ENCODE assay signal across 8 mouse cellular contexts in genomic region chr5:96792936-96793718, GRCm38 (mm10). TPM values are rescaled to one million over a fixed set of nuclear protein-coding genes. Genes with fewer than 3 reads are reported as not detected.
A peak's percentile ranks its signal among the peaks of the same experiment; 100 is the strongest.
DNase-seq lines count a peak whose midpoint lies in the region; ATAC-seq and TF ChIP-seq lines count a peak whose summit lies in the region.

Gene Anxa3 (plus strand): TSS chr5:96793339.

- peak; percentile 52; the same call in 1 of the 2 replicates for TF ChIP-seq EP300 in ES-Bruce4 (IDR thresholded peaks at IDR 0.05; ENCODE audit: insufficient read depth, low read depth, low read length)

- H3K4me3 ChIP-seq in ES-Bruce4 (ENCODE audit: low read depth, low read length) = peak within 1 kb of the TSS; percentile 35
- peak within 1 kb of the TSS; percentile 26 for H3K4me3 ChIP-seq in forebrain, embryonic 14.5 days (ENCODE audit: low read depth, low read length)
- H3K4me3 ChIP-seq in stomach, embryonic 15.5 days (replicated peaks) = peak within 1 kb of the TSS; percentile 54

- DNase-seq in adrenal gland, adult 2 months = peak; percentile 63
- no peak for DNase-seq in forebrain, embryonic 14.5 days (ENCODE audit: low spot score)
- DNase-seq in layer of hippocampus, postnatal 14 days (ENCODE audit: low spot score in 2 of 2) = no peak
- peak; percentile 91 for DNase-seq in lung, postnatal 36 days
- DNase-seq in cerebellum, adult 9-10 months = no peak

- H3K27me3 ChIP-seq in ES-Bruce4 (ENCODE audit: control insufficient read depth, insufficient read depth, low read length, poor library complexity, severe bottlenecking) = peaks cover 2% of the 10 kb centered on the region
- H3K27me3 ChIP-seq in forebrain, embryonic 14.5 days (replicated peaks; ENCODE audit: control insufficient read depth, insufficient read depth, low read length) = no peaks in the 10 kb centered on the region; the same call in 1 of the 2 replicates
- no peaks in the 10 kb centered on the region for H3K27me3 ChIP-seq in stomach, embryonic 15.5 days (replicated peaks)

- peak within 1 kb of the TSS; percentile 53 for H3K9ac ChIP-seq in ES-Bruce4 (ENCODE audit: low read depth, poor library complexity, severe bottlenecking)
- peak within 1 kb of the TSS; percentile 40 for H3K9ac ChIP-seq in forebrain, embryonic 14.5 days (ENCODE audit: low read length)
- H3K9ac ChIP-seq in stomach, embryonic 15.5 days = no peak within 1 kb of the TSS

- no peaks in the 10 kb centered on the region for H3K36me3 ChIP-seq in ES-Bruce4 (ENCODE audit: control insufficient read depth, insufficient read depth, low read length, poor library complexity, severe bottlenecking)
- H3K36me3 ChIP-seq in forebrain, embryonic 14.5 days (ENCODE audit: control insufficient read depth, insufficient read depth, low read length) = no peaks in the 10 kb centered on the region
- no peaks in the 10 kb centered on the region for H3K36me3 ChIP-seq in stomach, embryonic 15.5 days

- H3K4me1 ChIP-seq in ES-Bruce4 (ENCODE audit: control insufficient read depth, insufficient read depth, low read length) = no peaks in the 10 kb centered on the region
- H3K4me1 ChIP-seq in forebrain, embryonic 14.5 days (ENCODE audit: control insufficient read depth, insufficient read depth, low read length) = peaks cover 5% of the 10 kb centered on the region; the same call in 1 of the 2 replicates
- no peaks in the 10 kb centered on the region for H3K4me1 ChIP-seq in stomach, embryonic 15.5 days

- no peak for TF ChIP-seq POLR2A in ES-Bruce4 (IDR thresholded peaks at IDR 0.05; ENCODE audit: insufficient read depth, low read length)

- WGBS in forebrain, embryonic 14.5 days = 10% methylated on average over 26 of the region's 26 CpGs
- WGBS in stomach, embryonic 15.5 days = 10% methylated on average over 26 of the region's 26 CpGs

- peak within 1 kb of the TSS; percentile 39 for H3K27ac ChIP-seq in ES-Bruce4 (ENCODE audit: insufficient read depth, low read length)
- no peak within 1 kb of the TSS for H3K27ac ChIP-seq in forebrain, embryonic 14.5 days (ENCODE audit: low read depth, low read length)
- H3K27ac ChIP-seq in stomach, embryonic 15.5 days = peak within 1 kb of the TSS; percentile 55

- peak within 1 kb of the TSS; percentile 58 for H3K4me2 ChIP-seq in forebrain, embryonic 14.5 days (ENCODE audit: low read length)
- H3K4me2 ChIP-seq in stomach, embryonic 15.5 days = peak within 1 kb of the TSS; percentile 81

- peak; percentile 57; the same call in 1 of the 2 replicates for ATAC-seq in forebrain, embryonic 14.5 days
- ATAC-seq in hematopoietic stem cell, adult 5-6 weeks (replicated peaks in 1 of 2; ENCODE audit: insufficient read depth in 1 of 2, low FRiP score in 2 of 2, low TSS enrichment in 1 of 2, low read depth in 1 of 2, poor library complexity in 2 of 2, severe bottlenecking in 2 of 2) = peak; percentile 54 to 62
- ATAC-seq in stomach, embryonic 15.5 days (ENCODE audit: insufficient read depth, low FRiP score, low read depth) = peak; percentile 76

- TF ChIP-seq CTCF in ES-Bruce4 (IDR thresholded peaks at IDR 0.05; ENCODE audit: low read depth, low read length) = no peak

- no peaks in the 10 kb centered on the region for H3K9me3 ChIP-seq in ES-Bruce4 (replicated peaks; ENCODE audit: control insufficient read depth, insufficient read depth, low read length, poor library complexity, severe bottlenecking)
- H3K9me3 ChIP-seq in forebrain, embryonic 14.5 days (replicated peaks; ENCODE audit: control insufficient read depth, low read length) = no peaks in the 10 kb centered on the region
- no peaks in the 10 kb centered on the region for H3K9me3 ChIP-seq in stomach, embryonic 15.5 days

RNA-seq across cellular contexts. Expression of gene Anxa3, which starts in this region (rescaled TPM):
- polyA plus RNA-seq in ES-Bruce4 (2011; ENCODE audit: insufficient read depth, insufficient read length, low read depth, missing spikeins) = 117 and 129 TPM in 2 replicates
- 10 to 100 TPM; 14.8 to 22.9 TPM for total RNA-seq in adrenal gland, adult 2 months (2021)
- polyA plus RNA-seq in adrenal gland, adult 2 months (2012; rRNA removed) = 2.1 and 2.3 TPM in 2 replicates
- 25.5 TPM in 2 replicates for polyA plus RNA-seq in forebrain, embryonic 14.5 days (2014; fragmentation: Nextera tagmentation; extraction: Ambion mirVana)
- total RNA-seq in hematopoietic stem cell, adult 5-6 weeks (2017) = 16.0 and 62.3 TPM in 2 replicates
- 10 to 100 TPM; 18.6 to 18.8 TPM for total RNA-seq in layer of hippocampus, postnatal 14 days (2021)
- 55.8 and 66.4 TPM in 2 replicates for polyA plus RNA-seq in stomach, embryonic 15.5 days (2015; fragmentation: Nextera tagmentation; extraction: Ambion mirVana)

Comparison
In these comparisons a context has a peak if more than half of its experiments do, and no peak if none do; other contexts are left out.
1. DNase-seq: peak in adrenal gland, adult 2 months (single experiment) and lung, postnatal 36 days (single experiment); none in forebrain, embryonic 14.5 days (single experiment), layer of hippocampus, postnatal 14 days (0 of 2) and cerebellum, adult 9-10 months (single experiment).
2. Peak in every context shown above with its lines, with median percentiles within 50 percentile points of each other: H3K4me3 ChIP-seq and ATAC-seq.